Mouse (Mus musculus): ENCODE measurements around the gene Usf3.

The Usf3 gene

DNA sequence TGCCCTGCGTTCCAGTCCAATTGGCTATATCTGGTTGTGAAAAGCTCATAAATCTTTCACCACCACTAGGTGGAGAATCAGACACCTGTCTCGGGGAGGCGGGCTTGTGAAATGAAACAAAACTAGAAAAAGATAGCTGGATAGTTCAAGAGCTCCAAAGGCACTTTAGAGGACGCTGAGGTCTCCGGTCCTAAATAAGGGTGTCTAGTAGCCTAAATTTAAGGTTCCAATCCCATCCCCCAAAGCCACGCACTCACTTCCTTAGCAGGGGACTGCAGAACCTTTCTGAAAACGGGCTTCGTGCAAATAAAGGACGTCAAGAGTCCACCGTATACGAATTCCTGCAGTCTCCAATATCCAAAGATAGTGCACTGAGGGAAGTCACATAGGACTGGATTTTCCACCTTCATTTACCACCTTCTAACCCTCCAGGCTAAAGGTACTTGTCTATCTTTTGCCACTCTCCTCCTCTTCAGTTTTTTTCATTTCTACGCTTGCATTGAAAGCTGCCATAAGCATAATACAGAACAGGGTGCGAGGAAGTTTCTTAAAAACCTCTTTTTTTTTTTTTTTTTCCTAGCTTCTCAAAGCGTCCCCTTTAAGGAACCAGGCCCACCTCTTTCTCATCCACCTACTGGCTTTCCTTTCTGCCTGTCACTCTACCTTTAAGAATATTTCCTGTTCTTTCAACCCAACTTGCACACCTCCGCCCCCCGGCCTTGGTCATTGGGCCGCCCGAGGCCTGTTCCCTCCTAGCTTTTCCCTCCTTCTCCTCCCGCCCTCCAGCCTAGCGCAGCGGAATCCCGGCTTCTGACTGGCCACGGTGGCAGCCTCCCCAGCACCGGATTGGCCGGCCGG lies 520 bp upstream of the Usf3 start:
- peak; percentile 93 to 94 for DNase-seq (ENCODE audit: low read depth in 1 of 2, low spot score in 2 of 2)

DNA sequence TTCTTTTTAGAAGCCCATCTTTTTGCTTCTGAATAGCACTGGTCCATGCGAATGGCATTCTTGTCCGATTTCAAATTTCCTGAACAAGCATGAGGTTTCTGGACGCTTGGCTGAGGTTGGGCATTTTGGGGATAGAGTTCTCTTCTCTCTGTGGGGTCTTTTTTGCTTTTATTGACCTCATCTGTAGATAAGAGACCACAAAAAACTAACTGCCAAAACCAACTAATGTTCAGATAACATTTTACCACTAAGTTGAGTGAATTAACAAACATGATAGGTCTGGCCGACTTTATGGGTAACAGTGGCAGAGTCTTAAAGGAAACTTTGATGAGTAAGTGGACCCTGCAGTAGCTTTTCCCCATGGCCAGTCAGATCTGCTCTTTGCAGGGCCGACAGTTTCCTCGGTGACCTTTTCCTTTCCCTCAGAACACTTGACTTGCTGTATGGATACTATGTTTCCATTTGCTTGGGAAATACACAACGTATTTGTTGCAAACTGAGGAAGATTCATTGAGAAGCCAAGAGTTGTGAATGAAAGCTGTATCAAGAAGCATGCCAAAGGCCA lies 1.0 kb downstream of the Usf3 start:
- DNase-seq (ENCODE audit: low read depth in 1 of 2, low spot score in 2 of 2), result no peak

DNA sequence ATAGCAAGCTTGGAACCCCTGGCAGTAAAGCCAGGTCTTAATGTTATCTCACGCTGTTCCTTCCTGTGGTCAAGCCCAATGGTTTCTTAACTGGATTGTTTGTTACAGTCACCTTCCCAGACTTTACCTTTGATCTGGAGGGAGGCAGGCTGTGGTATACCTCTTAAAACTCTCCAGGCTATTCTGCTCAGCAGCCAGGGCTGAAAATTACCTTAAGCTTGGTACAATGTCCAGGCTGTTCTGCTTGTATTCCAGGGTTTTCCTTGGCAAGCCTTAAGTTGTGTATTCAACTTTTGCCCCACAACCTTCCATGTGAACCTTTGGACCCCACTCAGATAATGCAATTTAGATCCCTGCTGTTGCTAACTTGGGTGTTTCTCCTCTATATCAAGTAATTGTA lies 2.0 kb downstream of the Usf3 start:
- DNase-seq (ENCODE audit: low read depth in 1 of 2, low spot score in 2 of 2), result no peak

- DNase-seq (ENCODE audit: low read depth in 1 of 2, low spot score in 2 of 2), result no peak
Measured at GRCm38 (mm10) chr16:44176511-44176910, 3.5 kb downstream of the Usf3 start.

DNA sequence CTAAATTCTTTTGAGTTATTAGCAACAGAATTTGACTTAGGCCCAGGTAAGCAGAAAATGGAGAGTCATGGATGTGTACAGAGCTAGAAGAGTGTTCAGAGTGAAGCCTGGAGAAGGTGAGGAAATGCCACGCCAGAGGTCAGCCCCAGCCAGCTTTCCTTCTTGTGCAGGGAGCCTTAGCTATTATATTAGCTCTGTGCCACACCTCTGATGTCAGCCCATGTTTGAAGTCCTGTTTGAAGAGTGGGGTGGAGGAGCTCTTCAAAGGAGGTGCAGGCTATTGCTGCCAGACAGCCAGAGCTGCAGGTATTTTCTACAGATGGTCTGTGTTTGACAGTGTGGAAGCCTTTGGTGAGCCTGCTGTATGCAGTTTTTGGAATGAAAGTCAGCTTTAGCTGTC lies 5.5 kb downstream of the Usf3 start:
- DNase-seq (ENCODE audit: low read depth in 1 of 2, low spot score in 2 of 2), result no peak

- no peak for DNase-seq (ENCODE audit: low read depth in 1 of 2, low spot score in 2 of 2)
Measured at GRCm38 (mm10) chr16:44182597-44182996, 9.6 kb downstream of the Usf3 start.

GRCm38 (mm10) chr16:44184769-44185168 lies 11.7 kb downstream of the Usf3 start:
- DNase-seq (ENCODE audit: low read depth in 1 of 2, low spot score in 2 of 2), result no peak

DNA sequence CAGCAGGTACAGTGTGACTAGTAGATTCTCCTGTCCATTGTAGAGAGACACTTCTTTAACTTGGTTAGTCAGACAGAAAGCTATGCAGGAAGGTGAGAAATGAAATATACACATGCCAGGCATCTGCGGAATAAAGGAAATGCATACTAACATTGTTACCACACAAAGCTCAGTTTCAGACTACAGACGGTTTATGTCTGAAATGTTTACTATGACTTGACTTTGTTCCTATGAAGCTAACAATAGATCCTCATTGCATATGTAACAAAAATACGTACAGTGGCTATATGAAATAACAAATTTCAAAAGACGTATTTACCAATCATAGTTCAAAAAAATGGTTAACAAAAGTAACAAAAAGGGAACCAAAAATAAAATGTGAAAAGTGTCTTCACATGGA lies 14.1 kb downstream of the Usf3 start:
- DNase-seq (ENCODE audit: low read depth in 1 of 2, low spot score in 2 of 2), result no peak

DNA sequence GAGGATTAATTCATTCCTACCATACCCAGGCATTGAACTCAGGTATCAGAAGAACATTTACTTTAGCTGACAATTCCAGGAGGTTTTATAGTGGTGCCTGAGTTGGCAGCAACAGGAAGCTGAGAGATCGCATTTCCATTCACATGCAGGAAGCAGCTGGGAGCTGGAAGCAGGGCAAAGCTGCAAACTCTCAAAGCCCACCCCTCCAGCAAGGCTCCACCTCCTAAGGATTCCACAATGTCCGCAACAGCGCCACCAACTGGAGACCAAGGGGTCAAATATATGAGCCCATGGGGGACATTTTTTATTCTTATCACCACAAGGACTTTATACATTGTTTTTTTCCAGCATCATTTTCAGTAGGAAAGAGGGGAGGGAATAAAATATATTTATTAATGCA lies 15.7 kb downstream of the Usf3 start:
- no peak for DNase-seq (ENCODE audit: low read depth in 1 of 2, low spot score in 2 of 2)

GRCm38 (mm10) chr16:44190032-44190431 lies 17.0 kb downstream of the Usf3 start:
- no peak for DNase-seq (ENCODE audit: low read depth in 1 of 2, low spot score in 2 of 2)

GRCm38 (mm10) chr16:44190968-44191367 lies 17.9 kb downstream of the Usf3 start:
- DNase-seq (ENCODE audit: low read depth in 1 of 2, low spot score in 2 of 2), result no peak

DNA sequence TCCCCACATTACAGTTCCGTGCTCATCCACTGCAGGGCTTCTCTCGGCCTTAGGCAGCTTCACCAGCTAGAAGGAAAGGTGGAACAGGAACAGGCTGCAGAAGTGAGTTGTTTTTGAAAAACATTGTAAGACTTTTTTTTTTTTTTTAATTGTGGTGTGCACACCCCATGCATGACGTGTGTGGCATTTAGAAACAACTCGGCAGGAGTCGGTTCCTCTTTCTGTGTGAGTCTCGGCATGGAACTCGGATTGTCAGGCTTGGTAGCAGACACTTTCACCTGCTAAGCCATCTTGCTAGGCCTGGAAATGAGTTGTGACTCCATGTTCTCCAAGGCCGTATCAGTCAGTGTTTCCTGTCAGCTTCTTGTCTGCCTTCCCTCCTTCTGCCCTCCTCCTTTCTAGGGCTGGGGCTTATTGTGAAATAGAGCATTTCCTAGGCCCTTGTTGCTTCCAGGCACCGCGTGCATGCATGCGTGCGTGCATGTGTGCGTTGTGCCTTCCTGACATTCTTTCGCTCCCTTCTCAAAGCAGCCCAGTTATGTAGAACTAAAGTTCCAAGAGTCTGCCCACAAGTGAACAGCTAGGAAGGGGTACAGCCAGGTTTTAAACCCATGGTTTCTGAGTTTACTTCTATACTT lies 26.1 kb downstream of the Usf3 start:
- peak; percentile 34 to 60 for DNase-seq (ENCODE audit: low read depth in 1 of 2, low spot score in 2 of 2)

DNA sequence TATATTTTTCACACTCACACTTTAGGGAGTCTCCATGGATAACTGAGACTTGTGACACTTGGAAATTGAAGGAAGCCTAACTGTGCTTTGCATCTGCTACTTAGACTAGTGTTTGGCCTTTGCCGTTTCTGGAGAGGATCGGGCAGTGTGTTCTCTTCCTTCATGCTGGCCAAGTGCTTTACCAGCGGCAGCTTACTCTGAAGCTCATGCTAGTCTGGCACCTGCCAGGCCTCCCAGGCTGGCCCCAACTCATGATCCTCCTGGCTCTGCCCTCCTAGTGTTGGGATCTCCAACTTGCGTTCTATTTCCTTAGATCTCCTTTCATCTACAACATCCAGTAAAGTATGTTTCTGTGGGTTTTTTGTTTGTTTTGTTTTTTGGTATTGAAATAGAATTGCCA lies 27.1 kb downstream of the Usf3 start:
- DNase-seq (ENCODE audit: low read depth in 1 of 2, low spot score in 2 of 2), result no peak

- DNase-seq (ENCODE audit: low read depth in 1 of 2, low spot score in 2 of 2), result no peak
Measured at GRCm38 (mm10) chr16:44204331-44204730, 31.3 kb downstream of the Usf3 start.

- no peak for DNase-seq (ENCODE audit: low read depth in 1 of 2, low spot score in 2 of 2)
Measured at GRCm38 (mm10) chr16:44205973-44206372, 32.9 kb downstream of the Usf3 start.

- no peak for DNase-seq (ENCODE audit: low read depth in 1 of 2, low spot score in 2 of 2)
Measured at GRCm38 (mm10) chr16:44210156-44211053, 37.4 kb downstream of the Usf3 start.

GRCm38 (mm10) chr16:44211054-44211414 lies 38.0 kb downstream of the Usf3 start:
- no peak for DNase-seq (ENCODE audit: low read depth in 1 of 2, low spot score in 2 of 2)

DNA sequence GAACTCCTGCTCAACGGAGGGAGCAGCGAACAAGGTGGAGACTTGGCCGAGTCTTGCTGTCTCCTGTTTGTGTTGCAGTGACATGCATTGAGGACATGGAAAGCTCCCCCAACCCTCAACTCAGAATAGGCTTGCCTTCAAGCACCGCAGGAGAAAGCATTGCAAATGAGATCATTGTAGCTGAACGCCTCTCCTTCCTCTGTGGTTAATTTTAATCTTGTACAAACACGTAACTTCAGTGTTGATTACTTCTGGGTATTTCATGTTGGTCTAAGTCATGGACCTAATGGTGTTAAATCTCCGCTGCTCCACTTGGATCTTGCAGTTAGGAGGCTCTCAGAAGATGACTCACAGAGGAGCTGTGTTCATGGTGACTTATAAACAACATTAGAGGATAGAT lies 39.7 kb downstream of the Usf3 start:
- no peak for DNase-seq (ENCODE audit: low read depth in 1 of 2, low spot score in 2 of 2)

- DNase-seq (ENCODE audit: low read depth in 1 of 2, low spot score in 2 of 2), result no peak
Measured at GRCm38 (mm10) chr16:44215513-44215912, 42.5 kb downstream of the Usf3 start.

DNA sequence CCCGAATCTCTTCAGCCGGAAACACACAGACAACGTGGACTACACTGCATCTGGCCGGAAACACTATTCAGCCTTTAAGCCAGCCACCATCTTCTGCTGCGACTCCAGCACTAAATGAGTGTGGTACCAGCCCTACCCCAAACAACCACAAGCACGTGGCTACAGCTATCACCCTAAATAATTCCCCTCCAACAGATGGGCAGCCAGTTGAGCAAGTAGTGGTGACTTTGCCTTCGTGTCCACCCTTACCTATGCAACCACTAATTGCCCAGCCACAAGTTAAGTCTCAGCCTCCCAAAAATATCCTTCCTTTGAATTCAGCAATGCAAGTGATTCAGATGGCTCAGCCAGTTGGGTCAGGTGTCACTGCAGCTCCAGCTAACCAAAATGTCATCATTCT lies 43.4 kb downstream of the Usf3 start:
- no peak for DNase-seq (ENCODE audit: low read depth in 1 of 2, low spot score in 2 of 2)

- DNase-seq (ENCODE audit: low read depth in 1 of 2, low spot score in 2 of 2), result no peak
Measured at GRCm38 (mm10) chr16:44221463-44221862, 48.4 kb downstream of the Usf3 start.
